Mouse (Mus musculus): Measurements from ENCODE around the gene Immp1l.

DNA sequence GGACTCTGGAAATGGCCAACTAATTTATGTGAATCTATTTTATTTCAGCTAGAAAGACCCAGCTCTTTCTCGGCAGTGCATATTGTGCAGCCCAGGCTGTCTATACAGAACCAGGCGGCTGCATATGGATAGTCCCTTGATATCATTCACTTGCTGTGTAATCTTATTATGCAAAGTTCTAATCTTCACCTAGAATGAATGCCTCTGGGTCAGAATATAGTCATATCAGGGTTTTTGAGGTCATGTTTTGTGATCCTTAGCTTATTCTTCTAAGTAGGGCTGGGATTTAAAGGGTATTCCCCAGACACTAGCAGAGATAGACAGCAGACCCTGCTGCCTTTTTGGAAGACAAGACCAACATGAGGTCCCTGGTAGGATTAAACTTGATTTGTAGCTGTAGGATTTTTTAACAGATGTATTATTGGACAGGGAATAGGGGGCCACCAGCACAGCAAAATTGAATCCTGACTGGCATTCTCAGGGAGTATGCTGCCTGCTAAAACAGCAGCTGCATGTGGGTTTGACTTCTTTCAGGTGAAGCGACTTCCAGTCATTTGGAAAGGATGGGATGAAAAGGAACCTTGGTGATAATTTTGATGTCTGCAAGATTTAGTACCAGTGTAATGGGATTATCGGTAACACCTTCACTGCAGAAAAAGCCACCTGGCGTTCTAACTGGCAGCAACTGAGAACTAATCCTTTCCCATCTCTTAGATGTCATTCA, 13.3 kb downstream of the Immp1l start:
- no peak for TF ChIP-seq CTCF (IDR thresholded peaks at IDR 0.05; ENCODE audit: control insufficient read depth, insufficient read depth, insufficient replicate concordance, low read depth, low read length)
- TF ChIP-seq POLR2A (IDR thresholded peaks at IDR 0.05; ENCODE audit: control insufficient read depth, low read depth, low read length), result no peak

Measured in testis, adult 2 months (tissue).